Mouse (Mus musculus) G1E (cell line): ENCODE measurements around the gene Asphd1.

Experiments
- CTCF ChIP-seq: IDR thresholded peaks from 2 replicates; pipeline ENCODE4 v1.5.1; 2012; ENCODE audit warnings: low read depth, low read length, inconsistent platforms, mixed read lengths
- GATA1 ChIP-seq: IDR thresholded peaks from 2 replicates; pipeline ENCODE4 v1.6.1; 2012; ENCODE audit warnings: borderline replicate concordance, low read length, inconsistent platforms, mixed read lengths
- TAL1 ChIP-seq: conservative IDR thresholded peaks from 2 replicates; pipeline ENCODE4 v1.6.1; 2012; ENCODE audit warnings: low read depth, low read length, inconsistent platforms, mixed read lengths

- TF ChIP-seq CTCF (no peak), TAL1 (no peak), GATA1 (no peak)
Measured at GRCm38 (mm10) chr7:126921563-126921962, 27.8 kb downstream of the Asphd1 start.
